Mouse (Mus musculus) ES-Bruce4 (cell line): ENCODE measurements around the gene Ntn1. TPM values are rescaled to one million over a fixed set of nuclear protein-coding genes. Genes with fewer than 3 reads are reported as not detected.

ENCODE experiments used
- H3K27ac ChIP-seq: 2 replicates; pipeline ENCODE4 v1.5.1; 2012; ENCODE audit warnings: low read length, inconsistent platforms; ENCODE audit not compliant: insufficient read depth
- H3K27me3 ChIP-seq: 2 replicates; pipeline ENCODE4 v1.6.1; 2012; ENCODE audit warnings: mild to moderate bottlenecking, low read length, inconsistent platforms; ENCODE audit not compliant: control insufficient read depth, poor library complexity, insufficient read depth, severe bottlenecking
- H3K36me3 ChIP-seq: 2 replicates; pipeline ENCODE4 v1.6.1; 2012; ENCODE audit warnings: inconsistent platforms, mild to moderate bottlenecking, low read length, moderate library complexity; ENCODE audit not compliant: control insufficient read depth, poor library complexity, insufficient read depth, severe bottlenecking
- H3K4me1 ChIP-seq: one replicate; pipeline ENCODE4 v1.8.1; 2011; ENCODE audit warnings: low read length; ENCODE audit not compliant: control insufficient read depth, insufficient read depth
- H3K4me3 ChIP-seq: 2 replicates; pipeline ENCODE4 v1.5.1; 2011; ENCODE audit warnings: low read depth, mild to moderate bottlenecking, low read length
- H3K9ac ChIP-seq: 2 replicates; pipeline ENCODE4 v1.6.1; 2012; ENCODE audit warnings: low read depth, mild to moderate bottlenecking, inconsistent platforms; ENCODE audit not compliant: poor library complexity, severe bottlenecking
- H3K9me3 ChIP-seq: replicated peaks from 2 replicates; pipeline ENCODE4 v1.6.1; 2012; ENCODE audit warnings: mild to moderate bottlenecking, low read length, inconsistent platforms; ENCODE audit not compliant: control insufficient read depth, poor library complexity, insufficient read depth, severe bottlenecking
- CTCF ChIP-seq: IDR thresholded peaks from one replicate; pipeline ENCODE4 v1.8.1; 2011; ENCODE audit warnings: low read depth, low read length
- EP300 ChIP-seq: IDR thresholded peaks from 2 replicates; pipeline ENCODE4 v1.6.1; 2011; ENCODE audit warnings: low read depth, low read length; ENCODE audit not compliant: insufficient read depth
- POLR2A ChIP-seq: IDR thresholded peaks from one replicate; pipeline ENCODE4 v1.8.1; 2011; ENCODE audit warnings: low read length; ENCODE audit not compliant: insufficient read depth
- polyA plus RNA-seq: library from polyadenylated mRNA; stranded (reverse); fragments of >200 nt; gene quantifications from 2 replicates; pipeline ENCODE4 v1.2.4, GENCODE M21; 2011; ENCODE audit warnings: low read depth; ENCODE audit not compliant: missing spikeins, insufficient read depth, insufficient read length

Gene Ntn1
- polyA plus RNA-seq, 1 experiment = 22.3 TPM

- Histone ChIP-seq H3K36me3 (no peaks in the 10 kb centered on the region), H3K27me3 (no peaks in the 10 kb centered on the region), H3K4me1 (no peaks in the 10 kb centered on the region), H3K9ac (no peak overlapping the region), H3K4me3 (no peak overlapping the region), H3K9me3 (no peaks in the 10 kb centered on the region), H3K27ac (no peak overlapping the region)
- TF ChIP-seq EP300 (no peak), CTCF (no peak), POLR2A (no peak)
Observed at GRCm38 (mm10) chr11:68331117-68331437, 69.5 kb downstream of the Ntn1 start.

GRCm38 (mm10) chr11:68330398-68331116 lies 70.1 kb downstream of the Ntn1 start:
- TF ChIP-seq POLR2A (no peak), CTCF (no peak), EP300 (no peak)
- no peak overlapping the region for H3K9ac ChIP-seq
- H3K4me3 ChIP-seq = no peak overlapping the region
- no peak overlapping the region for H3K27ac ChIP-seq
- no peaks in the 10 kb centered on the region for H3K9me3 ChIP-seq
- no peaks in the 10 kb centered on the region for H3K4me1 ChIP-seq
- no peaks in the 10 kb centered on the region for H3K36me3 ChIP-seq
- no peaks in the 10 kb centered on the region for H3K27me3 ChIP-seq

- Histone ChIP-seq H3K9me3 (no peaks in the 10 kb centered on the region), H3K27me3 (no peaks in the 10 kb centered on the region), H3K36me3 (no peaks in the 10 kb centered on the region), H3K4me1 (no peaks in the 10 kb centered on the region), H3K27ac (no peak overlapping the region), H3K9ac (no peak overlapping the region), H3K4me3 (no peak overlapping the region)
- no peak for TF ChIP-seq CTCF
Observed at GRCm38 (mm10) chr11:68324863-68325262, 75.8 kb downstream of the Ntn1 start.

GRCm38 (mm10) chr11:68321417-68321816 lies 79.2 kb downstream of the Ntn1 start:
- Histone ChIP-seq H3K36me3 (no peaks in the 10 kb centered on the region), H3K4me3 (no peak overlapping the region), H3K4me1 (no peaks in the 10 kb centered on the region), H3K9me3 (no peaks in the 10 kb centered on the region), H3K27me3 (no peaks in the 10 kb centered on the region), H3K9ac (no peak overlapping the region), H3K27ac (no peak overlapping the region)
- TF ChIP-seq POLR2A = no peak
- TF ChIP-seq EP300 = no peak
- no peak for TF ChIP-seq CTCF

GRCm38 (mm10) chr11:68315551-68316130 lies 85.0 kb downstream of the Ntn1 start:
- H3K36me3 ChIP-seq = no peaks in the 10 kb centered on the region
- H3K4me1 ChIP-seq = no peaks in the 10 kb centered on the region
- TF ChIP-seq POLR2A = no peak
- no peak overlapping the region for H3K9ac ChIP-seq
- H3K9me3 ChIP-seq = no peaks in the 10 kb centered on the region
- no peak overlapping the region for H3K4me3 ChIP-seq
- H3K27ac ChIP-seq = no peak overlapping the region
- no peaks in the 10 kb centered on the region for H3K27me3 ChIP-seq

- Histone ChIP-seq H3K27ac (no peak overlapping the region), H3K4me3 (no peak overlapping the region)
Observed at GRCm38 (mm10) chr11:68313861-68314260, 86.8 kb downstream of the Ntn1 start.

More at GRCm38 (mm10) chr11:68313861-68314260, 86.8 kb downstream of the Ntn1 start:
- Histone ChIP-seq H3K9me3 (no peaks in the 10 kb centered on the region), H3K36me3 (no peaks in the 10 kb centered on the region), H3K9ac (no peak overlapping the region), H3K27me3 (no peaks in the 10 kb centered on the region), H3K4me1 (no peaks in the 10 kb centered on the region)
- TF ChIP-seq CTCF (no peak), EP300 (no peak), POLR2A (no peak)
